Mouse (Mus musculus) liver, embryonic 12.5 days (tissue): Measurements from ENCODE around the gene Hspd1. TPM values are rescaled to one million over a fixed set of nuclear protein-coding genes. Genes with fewer than 3 reads are reported as not detected.
"Not testable (repeated sequence)": the region's sequence is repeated elsewhere in the genome, so short reads cannot be mapped to it uniquely, and the experiment has no call there.

Source experiments
- ATAC-seq: fragments of 200-750 bp; cut with Nextera tagmentation; 2 replicates; pipeline ENCODE4 v1.8.0; 2017; ENCODE audit warnings: moderate number of reproducible peaks, mild to moderate bottlenecking, moderate library complexity
- H3K27ac ChIP-seq: fragments of 300-500 bp; sonication (generic); 2 replicates; pipeline ENCODE4 v1.5.1; 2016; ENCODE audit warnings: mild to moderate bottlenecking
- H3K27me3 ChIP-seq: fragments of 300-500 bp; sonication (generic); replicated peaks from 2 replicates; pipeline ENCODE4 v1.6.1; 2016; ENCODE audit warnings: mild to moderate bottlenecking, moderate library complexity
- H3K36me3 ChIP-seq: fragments of 300-500 bp; sonication (generic); 2 replicates; pipeline ENCODE4 v1.6.1; 2016; ENCODE audit warnings: mild to moderate bottlenecking, moderate library complexity
- H3K4me1 ChIP-seq: fragments of 300-500 bp; sonication (generic); 2 replicates; pipeline ENCODE4 v1.6.1; 2016
- H3K4me2 ChIP-seq: fragments of 300-500 bp; sonication (generic); 2 replicates; pipeline ENCODE4 v1.6.1; 2016; ENCODE audit warnings: mild to moderate bottlenecking, moderate library complexity
- H3K4me3 ChIP-seq: fragments of 300-500 bp; sonication (generic); 2 replicates; pipeline ENCODE4 v1.5.1; 2016; ENCODE audit warnings: mild to moderate bottlenecking, moderate library complexity
- H3K9ac ChIP-seq: fragments of 300-500 bp; sonication (generic); 2 replicates; pipeline ENCODE4 v1.6.1; 2016; ENCODE audit warnings: mild to moderate bottlenecking, moderate library complexity
- H3K9me3 ChIP-seq: fragments of 300-500 bp; sonication (generic); replicated peaks from 2 replicates; pipeline ENCODE4 v1.6.1; 2016; ENCODE audit warnings: mild to moderate bottlenecking, moderate library complexity
- WGBS: fragments of 180-500 bp; shearing (Covaris S2); methylation state at CpG from one replicate; pipeline ENCODE4 v1.1.7; 2016; ENCODE audit not compliant: insufficient replicate concordance; 5-methylcytosine and 5-hydroxymethylcytosine counted together
- polyA plus RNA-seq: library from polyadenylated mRNA; unstranded; fragments of >200 nt; fragmentation: Nextera tagmentation; extraction: Ambion mirVana; gene quantifications from 2 replicates; pipeline ENCODE4 v1.2.1, GENCODE M21; 2016

The Hspd1 gene
- polyA plus RNA-seq, 1 experiment from 2014 or later, result 590 TPM

DNA sequence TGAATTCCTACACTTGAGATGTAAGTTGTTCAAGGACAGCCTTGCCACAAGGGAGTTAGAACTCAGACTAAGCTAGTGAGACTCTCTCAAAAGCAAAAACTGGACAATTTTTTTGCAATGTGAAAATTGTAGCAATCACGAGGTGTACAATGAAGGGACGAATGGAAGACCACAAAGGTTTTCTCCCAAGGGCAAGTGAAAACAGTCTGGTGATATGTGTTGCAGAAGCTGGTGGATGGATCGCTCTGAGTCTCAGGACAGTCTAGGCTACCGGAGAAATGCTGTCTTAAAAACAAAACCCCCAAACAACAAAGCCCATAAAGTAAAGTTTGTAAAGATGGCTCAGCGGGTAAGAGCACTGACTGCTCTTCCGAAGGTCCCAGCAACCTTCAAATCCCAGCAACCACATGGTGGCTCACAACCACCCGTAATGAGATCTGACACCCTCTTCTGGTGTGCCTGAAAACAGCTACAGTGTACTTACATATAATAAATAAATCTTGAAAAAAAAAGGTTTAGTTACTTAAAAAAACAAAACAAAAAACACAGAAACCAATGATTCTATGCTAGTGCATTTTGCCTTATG lies 2.2 kb downstream of the Hspd1 start:
- Histone ChIP-seq H3K9me3 (no peaks in the 10 kb centered on the region), H3K4me2 (peak overlapping the region; percentile 94), H3K4me3 (peak overlapping the region; percentile 96), H3K36me3 (peaks cover 67% of the 10 kb centered on the region), H3K27ac (peak overlapping the region; percentile 42; the same call in 1 of the 2 replicates), H3K27me3 (no peaks in the 10 kb centered on the region), H3K9ac (peak overlapping the region; percentile 99), H3K4me1 (peaks cover 67% of the 10 kb centered on the region)
- WGBS, result 27% methylated on average over 7 of the region's 7 CpGs
- no peak for ATAC-seq

DNA sequence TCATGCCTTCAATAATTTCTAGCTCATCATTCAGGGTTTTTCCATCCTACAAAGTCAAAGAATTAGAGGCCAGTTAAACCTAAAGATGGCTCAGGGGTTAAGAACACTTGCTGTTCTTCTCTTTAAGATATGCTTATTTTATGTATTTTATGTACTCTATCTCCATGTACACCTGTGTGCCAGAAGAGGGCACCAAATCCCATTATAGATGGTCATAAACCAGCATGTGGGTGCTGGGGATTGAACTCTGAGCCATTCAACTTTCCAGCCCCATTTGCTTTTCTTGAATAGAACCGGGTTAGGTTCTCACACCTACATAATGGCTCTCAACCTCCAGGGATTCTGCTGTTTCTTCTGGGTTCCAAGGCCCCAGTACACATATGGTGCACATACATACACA lies 5.9 kb downstream of the Hspd1 start:
- Histone ChIP-seq H3K4me1 (peaks cover 56% of the 10 kb centered on the region), H3K36me3 (peaks cover 90% of the 10 kb centered on the region), H3K27ac (no peak overlapping the region), H3K9ac (no peak overlapping the region), H3K4me3 (no peak overlapping the region), H3K27me3 (no peaks in the 10 kb centered on the region), H3K4me2 (no peak overlapping the region), H3K9me3 (no peaks in the 10 kb centered on the region)
- ATAC-seq, result no peak
- 50% methylated on average over 1 of the region's 1 CpGs for WGBS

DNA sequence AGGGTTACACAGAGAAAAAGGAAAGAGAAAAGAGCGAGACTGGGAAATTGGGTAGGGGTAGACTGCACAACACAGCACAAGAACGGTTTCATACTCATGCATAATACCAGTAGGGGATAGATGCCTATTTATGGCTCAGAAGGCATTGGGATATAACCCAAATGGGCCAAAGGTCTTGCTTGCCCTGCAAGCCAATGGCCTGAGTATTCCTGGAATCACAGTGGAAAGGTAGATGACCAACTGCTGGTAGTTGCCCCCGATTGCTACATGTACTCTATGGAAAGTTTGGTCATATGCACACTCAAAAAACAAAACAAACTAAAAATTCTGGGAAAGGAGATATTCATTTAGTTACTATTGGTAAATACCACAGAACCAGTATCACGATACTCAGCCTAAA lies 8.4 kb downstream of the Hspd1 start:
- H3K36me3 ChIP-seq, result peaks cover 84% of the 10 kb centered on the region
- peaks cover 58% of the 10 kb centered on the region for H3K4me1 ChIP-seq
- H3K27ac ChIP-seq, result no peak overlapping the region
- H3K27me3 ChIP-seq, result no peaks in the 10 kb centered on the region
- 79% methylated on average over 4 of the region's 4 CpGs for WGBS
- H3K9me3 ChIP-seq, result no peaks in the 10 kb centered on the region
- no peak for ATAC-seq
- H3K4me2 ChIP-seq, result no peak overlapping the region
- no peak overlapping the region for H3K9ac ChIP-seq
- no peak overlapping the region for H3K4me3 ChIP-seq

DNA sequence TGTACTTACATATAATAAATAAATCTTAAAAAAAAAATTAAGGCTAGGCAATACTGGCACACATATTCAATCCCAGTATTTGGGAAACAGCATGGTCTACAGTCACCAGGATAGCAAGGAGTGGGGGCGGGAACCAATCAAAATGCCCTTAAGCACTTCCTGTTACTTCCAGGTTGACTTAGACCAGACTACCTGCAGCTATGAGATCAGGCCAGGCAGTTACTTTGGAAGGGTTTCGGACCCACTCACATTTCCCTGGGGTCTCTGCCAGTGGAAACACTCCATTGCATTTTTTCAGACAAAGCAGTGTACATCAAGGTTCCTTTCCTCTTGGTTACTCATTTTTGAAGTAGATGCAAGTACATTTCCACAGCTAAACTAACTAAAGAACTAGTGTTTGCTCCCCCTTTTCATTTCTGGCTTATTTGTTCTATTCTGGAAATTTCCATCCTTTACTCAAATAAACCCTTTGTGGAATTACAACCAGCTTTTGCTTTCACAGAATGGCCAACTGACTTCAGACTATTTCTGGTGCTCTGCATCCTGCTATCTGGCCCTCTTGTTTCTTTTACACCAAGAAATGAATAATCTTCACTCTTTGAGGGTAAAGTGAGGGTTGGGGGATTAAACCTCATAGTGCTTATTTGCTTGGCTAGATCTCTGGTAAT lies 11.1 kb downstream of the Hspd1 start:
- no peak overlapping the region for H3K9ac ChIP-seq
- WGBS, result 67% methylated on average over 2 of the region's 2 CpGs

DNA sequence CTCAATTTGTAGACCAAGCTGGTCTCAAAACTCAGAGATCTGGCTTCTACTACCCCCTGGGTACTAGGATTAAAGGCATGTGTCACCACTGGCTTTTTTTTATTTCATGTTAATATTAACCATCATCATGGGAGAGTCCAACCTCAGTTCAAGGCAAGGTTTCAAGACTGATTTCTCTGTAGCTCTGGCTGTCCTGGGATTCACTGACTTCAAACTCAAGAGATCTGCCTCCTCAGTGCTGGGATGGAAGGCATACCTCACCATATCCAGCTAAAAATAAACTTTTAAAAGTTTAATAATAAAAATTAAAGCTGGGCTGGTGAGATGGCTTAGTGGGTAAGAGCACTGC lies 11.7 kb downstream of the Hspd1 start:
- H3K4me3 ChIP-seq, result no peak overlapping the region
- H3K9me3 ChIP-seq, result no peaks in the 10 kb centered on the region
- H3K36me3 ChIP-seq, result peaks cover 68% of the 10 kb centered on the region
- no peak overlapping the region for H3K9ac ChIP-seq
- no peak overlapping the region for H3K4me2 ChIP-seq
- H3K27me3 ChIP-seq, result no peaks in the 10 kb centered on the region
- peak overlapping the region; percentile 55 for H3K27ac ChIP-seq
- peak; percentile 2; the same call in 1 of the 2 replicates for ATAC-seq
- peaks cover 50% of the 10 kb centered on the region for H3K4me1 ChIP-seq

More for the DNA sequence above, 11.1 kb downstream of the Hspd1 start:
- peaks cover 52% of the 10 kb centered on the region for H3K4me1 ChIP-seq
- peak overlapping the region; percentile 36; the same call in 1 of the 2 replicates for H3K27ac ChIP-seq
- peak; percentile 27 for ATAC-seq
- no peak overlapping the region for H3K4me3 ChIP-seq
- peaks cover 68% of the 10 kb centered on the region for H3K36me3 ChIP-seq
- H3K4me2 ChIP-seq, result no peak overlapping the region
- no peaks in the 10 kb centered on the region for H3K9me3 ChIP-seq
- no peaks in the 10 kb centered on the region for H3K27me3 ChIP-seq

DNA sequence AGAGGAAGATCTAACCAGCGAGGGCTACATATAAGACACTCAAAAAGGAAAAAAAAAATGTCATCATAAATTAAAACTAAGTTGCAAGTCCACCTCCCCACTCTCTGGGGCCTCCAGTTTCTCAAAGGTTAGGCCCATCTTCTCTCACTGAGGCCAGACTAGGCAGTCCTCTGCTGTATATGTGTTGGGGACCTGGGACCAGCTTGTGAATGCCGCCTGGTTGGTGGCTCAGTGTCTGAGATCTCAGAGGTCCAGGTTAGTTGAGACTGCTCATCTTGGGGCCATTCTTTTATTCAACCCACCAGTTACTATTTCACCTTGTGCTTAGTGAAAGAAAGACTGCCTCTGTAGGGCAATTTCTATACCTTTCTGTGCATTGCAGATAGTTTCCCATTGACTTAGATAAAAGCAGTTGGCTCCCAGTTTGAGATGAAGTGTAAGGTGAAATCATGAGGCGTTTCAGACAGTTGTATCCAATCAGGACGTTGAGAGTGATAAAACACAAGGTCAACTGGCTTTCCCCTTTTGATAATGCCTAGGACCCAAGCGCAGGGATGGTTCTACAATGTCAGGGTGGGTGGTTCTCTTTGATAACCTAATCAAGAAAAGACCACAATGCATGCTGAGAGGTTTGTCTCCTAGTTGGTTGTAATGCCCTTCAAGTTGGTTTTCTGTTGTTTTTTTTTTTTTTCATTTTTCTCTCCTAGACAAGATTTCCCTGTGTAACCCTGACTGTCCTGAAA lies 12.2 kb downstream of the Hspd1 start:
- peaks cover 68% of the 10 kb centered on the region for H3K36me3 ChIP-seq
- ATAC-seq, result peak; percentile 86
- H3K9me3 ChIP-seq, result no peaks in the 10 kb centered on the region
- no peak overlapping the region for H3K4me3 ChIP-seq
- peak overlapping the region; percentile 31; the same call in 1 of the 2 replicates for H3K4me2 ChIP-seq
- H3K4me1 ChIP-seq, result peaks cover 48% of the 10 kb centered on the region
- WGBS, result 26% methylated on average over 5 of the region's 5 CpGs
- no peaks in the 10 kb centered on the region for H3K27me3 ChIP-seq
- peak overlapping the region; percentile 86 for H3K27ac ChIP-seq
- no peak overlapping the region for H3K9ac ChIP-seq

DNA sequence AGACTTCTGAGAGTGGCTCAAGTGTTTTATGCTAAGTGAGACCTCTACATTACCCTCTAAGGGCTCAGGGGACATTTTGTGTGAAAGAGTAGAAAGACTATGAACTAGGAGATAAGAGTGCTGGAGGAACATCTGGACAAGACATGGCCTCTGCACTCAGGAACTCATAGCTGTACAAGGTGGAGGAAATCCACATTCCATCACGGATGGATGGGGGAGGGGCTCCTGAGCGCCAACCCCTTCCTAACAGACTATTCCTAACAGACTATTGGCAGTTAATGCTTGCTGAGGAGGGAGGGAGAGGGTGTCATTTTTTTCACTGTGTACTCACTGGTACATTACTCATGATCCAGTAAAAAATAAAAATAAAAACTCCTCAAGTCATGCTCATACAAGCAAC lies 13.3 kb downstream of the Hspd1 start:
- H3K4me2 ChIP-seq, result no peak overlapping the region
- peak overlapping the region; percentile 68 for H3K27ac ChIP-seq
- H3K4me3 ChIP-seq, result no peak overlapping the region
- no peak overlapping the region for H3K9ac ChIP-seq
- no peak for ATAC-seq
- H3K9me3 ChIP-seq, result no peaks in the 10 kb centered on the region
- H3K36me3 ChIP-seq, result peaks cover 64% of the 10 kb centered on the region
- peaks cover 44% of the 10 kb centered on the region for H3K4me1 ChIP-seq
- WGBS, result 40% methylated on average over 2 of the region's 2 CpGs
- H3K27me3 ChIP-seq, result no peaks in the 10 kb centered on the region

DNA sequence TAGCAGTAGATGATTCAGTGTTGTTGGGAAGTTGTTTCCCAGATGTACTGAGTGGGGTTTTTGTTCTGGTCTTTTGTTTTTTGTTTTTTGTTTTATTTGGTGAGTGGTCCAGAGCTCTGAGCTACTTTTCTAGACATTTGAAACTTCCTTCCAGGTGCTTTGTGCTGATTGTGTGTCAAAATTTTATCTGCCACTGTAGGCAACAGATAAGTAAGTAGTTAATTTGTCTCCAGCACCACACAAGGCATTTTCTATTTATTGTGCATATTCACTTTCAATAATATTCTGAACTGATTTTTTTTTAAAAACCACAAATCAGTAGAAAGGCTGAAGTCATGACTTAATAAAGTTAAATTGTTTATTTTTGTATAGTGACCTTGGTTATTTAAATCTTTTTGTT lies 15.7 kb downstream of the Hspd1 start:
- H3K36me3 ChIP-seq, result peaks cover 60% of the 10 kb centered on the region
- H3K27me3 ChIP-seq, H3K4me3 ChIP-seq, H3K4me2 ChIP-seq, H3K9ac ChIP-seq, H3K27ac ChIP-seq, H3K9me3 ChIP-seq, ATAC-seq: not testable (repeated sequence)
- H3K4me1 ChIP-seq, result peaks cover 44% of the 10 kb centered on the region

DNA sequence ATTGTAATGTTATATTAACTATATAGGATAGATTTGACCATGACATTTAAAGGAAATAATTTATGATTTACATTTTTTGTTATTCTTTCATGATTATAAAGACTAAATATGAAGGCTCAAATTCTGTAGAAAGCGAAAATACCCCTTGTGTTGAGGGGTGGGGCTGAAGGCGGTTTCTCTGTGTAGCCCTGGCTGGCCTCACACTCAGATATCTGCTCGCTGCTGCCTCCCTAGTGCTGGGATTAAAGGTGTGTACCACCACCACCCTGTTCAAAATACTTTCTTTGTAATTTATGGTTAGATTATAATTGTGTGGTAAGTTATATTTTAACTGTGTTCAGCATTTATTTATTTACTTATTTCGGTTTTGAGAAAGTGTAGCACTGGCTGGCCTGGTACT lies 26.3 kb downstream of the Hspd1 start:
- Histone ChIP-seq H3K27me3 (no peaks in the 10 kb centered on the region), H3K9me3 (no peaks in the 10 kb centered on the region), H3K4me2 (no peak overlapping the region), H3K36me3 (peaks cover 53% of the 10 kb centered on the region), H3K27ac (no peak overlapping the region), H3K4me1 (peaks cover 45% of the 10 kb centered on the region), H3K9ac (no peak overlapping the region), H3K4me3 (no peak overlapping the region)
- ATAC-seq, result peak; percentile 62; the same call in 1 of the 2 replicates
- WGBS, result 63% methylated on average over 4 of the region's 4 CpGs

DNA sequence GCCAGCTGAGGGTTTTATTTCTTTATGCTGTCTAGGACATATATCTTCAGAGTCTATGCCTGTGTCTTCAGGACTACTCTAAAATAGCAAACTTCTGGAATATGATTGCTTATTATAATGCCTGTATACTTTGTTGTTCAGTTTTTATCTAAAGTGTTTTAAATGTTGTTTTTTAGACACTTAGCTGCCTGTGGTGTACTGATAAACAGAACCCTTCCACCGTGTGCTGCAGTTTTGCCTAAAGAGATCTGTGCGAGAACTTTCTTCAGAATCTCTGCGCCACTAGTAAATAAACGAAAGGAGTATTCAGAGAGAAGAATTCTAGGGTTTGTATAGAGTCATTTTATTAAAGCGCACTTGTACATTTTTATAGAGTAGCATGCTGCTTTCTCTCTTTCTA lies 26.9 kb downstream of the Hspd1 start:
- peak; percentile 34; the same call in 1 of the 2 replicates for ATAC-seq
- Histone ChIP-seq H3K4me1 (peaks cover 52% of the 10 kb centered on the region), H3K36me3 (peaks cover 53% of the 10 kb centered on the region), H3K9ac (0 out of 2 replicates have a peak overlapping the region, but pooled peaks have one; percentile 24), H3K4me2 (peak overlapping the region; percentile 32; the same call in 1 of the 2 replicates), H3K9me3 (no peaks in the 10 kb centered on the region), H3K27ac (peak overlapping the region; percentile 73), H3K4me3 (no peak overlapping the region), H3K27me3 (no peaks in the 10 kb centered on the region)
- WGBS, result 56% methylated on average over 5 of the region's 5 CpGs

DNA sequence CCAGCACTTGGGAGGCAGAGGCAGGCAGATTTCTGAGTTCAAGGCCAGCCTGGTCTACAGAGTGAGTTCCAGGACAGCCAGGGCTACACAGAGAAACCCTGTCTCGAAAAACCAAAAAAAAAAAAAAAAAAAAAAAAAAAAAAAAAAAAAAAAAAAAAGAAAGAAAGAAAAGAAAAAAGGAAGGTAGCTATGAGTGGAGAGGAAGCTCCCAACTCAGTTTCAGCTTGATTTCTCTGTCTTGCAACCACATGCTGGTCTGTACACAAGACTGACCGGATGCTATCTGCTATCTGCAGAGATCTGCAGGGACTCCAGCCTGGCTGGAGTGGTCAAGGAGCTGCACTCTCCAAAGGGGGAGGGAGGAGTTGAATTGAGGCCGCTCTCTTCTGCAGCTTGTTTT lies 29.7 kb downstream of the Hspd1 start:
- not testable (repeated sequence) for H3K9ac ChIP-seq
- 56% methylated on average over 3 of the region's 3 CpGs for WGBS

More for the DNA sequence above, 29.7 kb downstream of the Hspd1 start:
- not testable (repeated sequence) for H3K4me3 ChIP-seq, H3K27me3 ChIP-seq, H3K4me2 ChIP-seq, H3K27ac ChIP-seq, H3K9me3 ChIP-seq, ATAC-seq
- peaks cover 63% of the 10 kb centered on the region for H3K4me1 ChIP-seq
- H3K36me3 ChIP-seq, result peaks cover 42% of the 10 kb centered on the region
